Mouse (Mus musculus) forelimb bud, embryonic 11.5 days (tissue): Measurements from ENCODE around the gene Srsf1.

Experiments used
- DNase-seq: peaks from one replicate; pipeline ENCODE4 v3.0.0-alpha.2; 2012; ENCODE audit warnings: low read depth, low spot score

The Srsf1 gene

GRCm38 (mm10) chr11:88046944-88047794 lies at the start of gene Srsf1:
TSS of gene Srsf1 (plus strand) at chr11:88047373.
- peak; percentile 99 for DNase-seq

- no peak for DNase-seq
These were observed 47.4 kb upstream of the Srsf1 start for GRCm38 (mm10) chr11:87999751-88000150.

DNA sequence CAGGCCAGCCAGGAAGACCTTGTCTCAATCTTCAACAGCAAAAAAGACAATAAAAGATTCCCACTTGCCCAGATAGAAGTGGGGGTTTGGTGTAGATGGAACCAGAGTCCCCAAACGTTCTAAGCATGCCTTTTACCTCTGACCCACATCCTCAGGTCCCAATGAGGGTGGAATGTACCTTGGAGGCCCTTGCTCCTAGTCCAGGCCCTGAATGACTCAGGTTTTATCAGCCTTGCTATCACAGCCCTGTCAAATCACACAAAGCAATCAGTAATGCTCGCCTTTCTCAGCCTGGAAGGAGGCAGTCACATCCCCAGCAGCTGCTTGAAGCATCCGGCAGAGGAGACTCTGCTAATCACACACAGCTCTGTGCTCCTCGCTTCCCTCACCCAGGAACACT lies 44.4 kb upstream of the Srsf1 start:
- no peak for DNase-seq

DNA sequence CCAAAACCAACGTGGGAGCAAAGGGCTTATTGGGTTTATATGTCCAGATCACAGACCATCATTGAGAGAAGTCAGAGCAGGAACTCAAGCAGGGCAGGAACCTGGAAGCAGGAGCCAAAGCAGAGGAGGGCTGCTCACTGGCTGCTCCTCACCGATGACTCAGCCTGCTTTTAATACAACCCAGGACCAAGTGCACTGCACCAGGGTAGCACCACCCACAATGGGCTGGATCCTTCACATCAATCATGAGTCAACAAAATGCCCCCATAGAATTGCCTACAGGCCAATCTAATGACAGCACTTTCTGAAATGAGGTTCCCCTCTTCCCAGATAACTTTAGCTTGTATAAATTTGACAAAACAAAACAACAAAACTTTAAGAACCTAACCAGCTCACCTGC lies 43.0 kb upstream of the Srsf1 start:
- no peak for DNase-seq

DNA sequence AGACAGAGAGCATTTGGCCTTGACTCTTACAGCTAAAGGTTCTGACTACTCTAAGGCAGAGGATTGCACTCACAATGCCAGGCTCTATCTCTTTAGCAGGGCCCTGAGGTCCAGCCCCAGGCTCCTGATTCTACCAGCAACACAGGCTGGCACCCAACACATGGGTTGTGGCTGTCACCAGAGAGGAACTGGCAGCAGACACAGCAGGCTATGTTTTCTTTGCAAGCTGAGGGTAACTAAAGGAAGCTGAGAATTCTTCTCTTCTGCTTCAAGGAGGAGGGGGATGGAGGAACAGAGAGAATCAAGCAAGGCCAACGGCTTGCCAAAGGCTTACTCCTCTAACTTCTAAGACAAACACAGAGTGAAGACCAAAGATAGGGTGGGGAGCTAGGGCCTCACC lies 38.5 kb upstream of the Srsf1 start:
- DNase-seq = no peak

DNA sequence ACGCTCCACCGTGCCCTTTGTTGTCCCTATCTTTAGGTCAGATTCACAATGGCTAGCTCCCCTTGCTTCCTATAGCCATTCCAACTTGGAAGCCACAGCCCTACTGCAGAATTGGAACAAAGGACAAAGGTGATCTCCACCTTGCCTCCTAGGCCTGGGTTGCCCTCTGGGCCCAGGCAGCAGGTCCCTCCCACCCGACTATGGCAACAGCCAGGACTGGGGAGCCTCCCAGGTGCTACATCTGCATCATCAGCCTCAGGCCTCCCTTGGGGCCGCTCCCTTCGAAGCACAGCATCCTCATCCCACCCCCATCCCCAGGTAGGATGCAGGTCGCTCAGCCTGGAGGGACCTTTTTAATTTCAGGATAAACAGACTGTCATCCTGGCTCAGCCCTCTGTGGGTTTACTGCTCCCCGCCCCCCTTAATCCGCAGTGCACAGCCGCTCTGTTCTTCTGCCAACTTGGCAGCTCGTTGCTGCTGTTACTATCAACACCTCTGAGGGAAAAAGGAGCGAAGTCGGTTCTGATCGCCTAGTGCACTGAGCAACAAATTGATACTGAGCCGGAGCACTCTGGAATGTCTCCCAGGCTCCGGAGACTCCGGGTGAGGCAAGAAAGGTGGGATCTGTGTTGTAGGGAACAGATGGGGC lies 37.5 kb upstream of the Srsf1 start:
- DNase-seq = no peak

DNA sequence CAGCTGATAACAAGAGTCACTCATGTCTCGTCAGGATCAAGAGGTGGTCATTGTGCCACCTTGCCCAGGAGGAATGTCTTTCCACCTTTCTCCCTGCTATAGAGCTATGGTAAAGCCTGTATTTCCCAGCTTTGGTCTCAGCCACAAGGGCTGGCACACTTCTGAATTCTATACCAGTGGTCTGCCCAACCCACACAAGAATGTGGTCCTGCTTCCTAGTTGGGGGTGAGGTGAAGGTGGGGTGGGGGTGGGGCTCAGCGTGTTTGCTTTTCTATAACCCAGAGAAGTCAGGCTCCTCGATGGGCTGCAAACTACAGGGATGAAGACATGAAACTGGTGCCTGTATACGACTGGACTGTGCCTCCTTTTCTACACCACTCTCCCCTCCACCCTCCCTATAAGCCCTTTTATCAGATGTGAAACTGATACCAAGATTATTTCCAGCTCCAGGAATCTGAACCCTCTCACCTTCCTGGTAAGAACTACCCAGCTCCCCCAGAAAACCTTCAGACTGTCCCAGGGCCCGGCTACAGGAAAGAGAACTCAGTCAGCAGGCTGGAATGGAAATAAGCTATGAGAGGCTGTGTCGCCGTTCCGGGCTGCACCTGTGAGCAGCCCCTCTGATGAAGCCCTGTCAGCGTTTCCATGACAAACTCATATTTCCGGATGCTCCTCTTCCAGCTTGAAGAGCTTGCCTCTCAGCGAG lies 35.8 kb upstream of the Srsf1 start:
- DNase-seq = no peak

DNA sequence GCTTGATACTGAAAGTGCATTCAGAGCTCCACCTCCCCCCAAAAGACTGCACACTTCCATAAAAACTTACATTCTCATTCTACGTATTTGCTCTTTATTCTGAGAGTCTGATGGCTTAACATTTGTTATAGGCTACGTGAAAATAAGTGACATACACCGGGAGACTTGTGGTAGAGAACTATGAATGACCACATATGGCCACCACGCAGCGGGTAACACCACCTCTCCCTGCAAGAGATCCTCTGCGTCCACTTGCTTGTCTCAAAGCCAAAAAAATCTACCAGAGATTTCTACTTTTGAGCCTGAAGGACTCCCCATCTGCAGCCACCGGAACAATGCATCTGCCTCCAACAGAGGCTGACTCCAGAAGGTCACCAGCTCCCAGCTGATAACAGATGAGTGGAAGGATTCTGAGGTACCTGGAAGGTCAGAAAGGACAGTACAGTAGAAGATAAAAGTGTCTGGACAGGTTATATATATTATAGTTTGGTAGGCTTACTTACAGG lies 35.2 kb upstream of the Srsf1 start:
- DNase-seq = no peak

DNA sequence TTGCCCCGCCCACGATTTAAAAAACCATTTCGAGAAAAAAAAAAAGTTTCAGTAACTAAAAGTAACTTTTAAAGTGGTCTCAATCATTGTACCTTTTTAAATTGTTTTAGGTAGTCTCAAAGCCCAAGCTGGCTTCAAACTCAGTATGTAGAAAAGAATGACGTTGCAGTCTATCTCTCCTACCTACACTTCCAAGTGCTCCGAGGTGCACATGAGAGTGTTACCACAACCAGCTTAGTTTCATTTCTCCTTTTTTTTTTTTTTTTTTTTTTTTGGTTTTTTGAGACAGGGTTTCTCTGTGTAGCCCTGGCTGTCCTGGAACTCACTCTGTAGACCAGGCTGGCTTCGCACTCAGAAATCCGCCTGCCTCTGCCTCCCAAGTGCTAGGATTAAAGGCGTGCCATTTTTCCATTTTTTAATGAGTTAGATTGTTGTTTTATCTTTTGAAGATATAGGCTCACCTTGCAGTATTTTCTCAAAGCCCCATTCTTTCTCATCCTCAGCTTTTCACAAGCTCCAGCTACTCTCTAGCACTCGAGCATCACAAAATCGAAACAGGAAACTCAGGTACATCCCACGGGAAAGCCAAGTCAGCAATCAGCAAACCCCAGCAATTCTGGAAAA lies 34.4 kb upstream of the Srsf1 start:
- DNase-seq = no peak

- no peak for DNase-seq
These were observed 33.5 kb upstream of the Srsf1 start for GRCm38 (mm10) chr11:88013632-88014031.

DNA sequence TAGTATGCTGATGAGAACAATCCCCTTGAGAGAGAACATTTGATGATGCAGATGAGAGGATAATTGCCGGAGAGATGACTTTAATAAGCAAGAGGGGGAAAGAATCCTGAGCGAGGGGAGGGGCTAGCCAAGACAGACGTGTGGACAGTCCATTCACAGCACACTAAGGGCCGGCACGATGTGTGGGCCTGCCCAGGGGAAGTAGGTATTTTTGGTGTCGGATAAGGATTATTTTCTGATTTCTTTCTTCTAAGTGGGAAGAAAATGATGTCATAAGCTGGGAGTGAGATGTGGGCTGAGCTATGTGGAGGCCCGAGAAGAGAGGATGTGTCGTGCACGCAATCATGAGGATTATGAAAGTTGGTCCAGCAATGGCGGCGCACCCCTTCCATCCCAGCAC lies 32.0 kb upstream of the Srsf1 start:
- DNase-seq = no peak

- no peak for DNase-seq
These were observed 31.4 kb upstream of the Srsf1 start for GRCm38 (mm10) chr11:88015795-88016194.

DNA sequence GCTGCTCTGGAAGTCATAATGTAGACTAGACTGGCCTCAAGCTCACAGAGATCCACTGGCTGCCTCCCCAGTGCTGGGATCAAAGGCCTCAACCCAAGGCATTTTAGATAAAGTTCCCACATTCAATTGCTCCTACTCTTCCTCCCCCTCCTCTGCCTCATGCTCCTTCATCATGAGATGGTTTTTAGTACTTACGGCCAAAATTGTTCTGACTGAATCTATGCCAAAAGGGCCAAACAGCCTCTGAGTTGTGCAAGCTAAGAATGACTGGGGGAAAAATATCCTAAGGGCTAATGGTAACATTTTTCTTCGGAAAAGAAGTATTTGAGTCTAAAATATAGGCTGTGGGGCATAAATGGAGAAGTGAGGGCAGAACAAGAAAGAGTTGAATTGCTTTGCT lies 23.2 kb upstream of the Srsf1 start:
- no peak for DNase-seq

- no peak for DNase-seq
These were observed 19.7 kb upstream of the Srsf1 start for GRCm38 (mm10) chr11:88027391-88028035.

- DNase-seq = no peak
These were observed 18.9 kb upstream of the Srsf1 start for GRCm38 (mm10) chr11:88028193-88028684.

- DNase-seq = no peak
These were observed 17.0 kb upstream of the Srsf1 start for GRCm38 (mm10) chr11:88030219-88030618.

DNA sequence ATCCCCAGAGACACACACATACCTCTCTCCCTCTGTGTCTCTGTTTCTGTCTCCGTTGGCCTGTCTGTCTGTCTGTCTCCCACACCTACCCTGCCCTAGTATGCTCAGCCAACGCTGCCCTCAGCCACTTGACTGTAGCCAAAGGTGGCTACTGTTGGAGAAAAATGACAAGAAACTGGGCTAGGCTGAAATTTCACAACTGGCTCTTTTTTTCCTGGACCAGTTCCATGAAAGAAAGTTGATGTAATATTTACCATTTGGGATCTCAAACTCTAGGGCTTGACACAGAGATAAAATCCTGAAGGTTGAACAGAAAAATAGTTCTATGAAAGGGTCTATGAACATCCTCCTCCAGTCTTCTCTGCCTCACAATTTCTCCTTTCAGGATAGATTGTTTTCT lies 16.3 kb upstream of the Srsf1 start:
- no peak for DNase-seq

- no peak for DNase-seq
These were observed 15.4 kb upstream of the Srsf1 start for GRCm38 (mm10) chr11:88031753-88032152.

DNA sequence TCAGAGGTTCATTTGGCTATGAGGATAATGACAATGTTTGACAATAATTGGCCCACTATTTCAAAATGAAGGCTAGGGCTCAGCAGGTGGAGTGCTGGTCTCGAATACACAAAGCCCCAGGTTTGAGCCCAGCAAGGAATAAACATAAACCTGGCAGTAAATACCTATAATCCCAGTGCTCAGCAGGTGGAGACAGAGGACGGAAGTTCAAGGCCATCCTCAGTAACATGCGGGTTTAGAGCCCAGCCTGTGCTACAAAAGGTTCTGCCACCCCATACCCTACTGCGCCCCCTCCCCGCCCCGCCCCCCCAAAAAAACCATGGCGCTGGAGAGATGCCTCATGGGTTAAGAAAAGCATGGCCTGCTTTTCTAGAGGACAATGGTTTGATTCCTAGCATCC lies 11.2 kb upstream of the Srsf1 start:
- DNase-seq = no peak

DNA sequence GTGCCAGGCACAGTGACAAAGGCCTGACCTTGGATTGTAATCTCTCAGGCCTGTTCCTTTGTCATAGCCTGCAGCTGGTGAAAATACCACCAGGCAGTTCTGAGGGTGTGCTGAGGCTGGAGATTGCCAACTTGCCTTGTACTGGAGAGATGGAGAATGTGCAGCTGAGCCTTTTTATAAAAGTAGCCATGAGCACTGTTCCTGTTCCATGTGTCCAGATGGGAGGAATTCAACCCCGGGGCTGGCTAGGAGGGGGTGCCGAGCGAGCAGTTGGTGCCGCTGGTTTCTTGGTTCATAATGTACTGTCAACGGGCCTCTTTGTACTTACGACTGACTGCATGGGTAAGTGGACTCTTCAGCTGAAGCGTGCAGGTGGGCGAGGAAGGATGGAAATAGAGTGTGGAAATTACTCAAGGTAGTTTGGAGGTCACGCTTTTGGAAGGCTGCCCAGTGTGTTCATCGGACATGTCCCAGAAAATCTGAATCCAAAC lies 10.4 kb upstream of the Srsf1 start:
- no peak for DNase-seq

GRCm38 (mm10) chr11:88037386-88037785 lies 9.8 kb upstream of the Srsf1 start:
- no peak for DNase-seq
